Mouse (Mus musculus): ENCODE measurements around the gene Lcmt1. TPM values are rescaled to one million over a fixed set of nuclear protein-coding genes. Genes with fewer than 3 reads are reported as not detected.

The Lcmt1 gene
- polyA plus RNA-seq, 1 experiment from 2014 or later = 60.6 TPM

GRCm38 (mm10) chr7:123398828-123399227 is 29.2 kb downstream of the Lcmt1 start:
- H3K9ac ChIP-seq (ENCODE audit: low read length) = no peak overlapping the region
- H3K27me3 ChIP-seq (ENCODE audit: control insufficient read depth, insufficient read depth, low read length) = no peaks in the 10 kb centered on the region
- WGBS = 29% methylated on average over 7 of the region's 7 CpGs
- no peak overlapping the region for H3K4me2 ChIP-seq (ENCODE audit: low read depth, low read length, severe bottlenecking)
- H3K4me3 ChIP-seq (ENCODE audit: low read depth, low read length) = no peak overlapping the region
- no peaks in the 10 kb centered on the region for H3K9me3 ChIP-seq (ENCODE audit: control insufficient read depth, low read length)
- H3K27ac ChIP-seq (ENCODE audit: low read depth, low read length) = no peak overlapping the region
- DNase-seq (ENCODE audit: low spot score) (peak; percentile 67), ATAC-seq (replicated peaks; ENCODE audit: low FRiP score) (peak; percentile 44; the same call in 1 of the 2 replicates)
- H3K4me1 ChIP-seq (replicated peaks; ENCODE audit: control insufficient read depth, insufficient read depth, low read length) = no peaks in the 10 kb centered on the region
- H3K36me3 ChIP-seq (ENCODE audit: control insufficient read depth, insufficient read depth, low read length) = no peaks in the 10 kb centered on the region; the same call in 1 of the 2 replicates

DNA sequence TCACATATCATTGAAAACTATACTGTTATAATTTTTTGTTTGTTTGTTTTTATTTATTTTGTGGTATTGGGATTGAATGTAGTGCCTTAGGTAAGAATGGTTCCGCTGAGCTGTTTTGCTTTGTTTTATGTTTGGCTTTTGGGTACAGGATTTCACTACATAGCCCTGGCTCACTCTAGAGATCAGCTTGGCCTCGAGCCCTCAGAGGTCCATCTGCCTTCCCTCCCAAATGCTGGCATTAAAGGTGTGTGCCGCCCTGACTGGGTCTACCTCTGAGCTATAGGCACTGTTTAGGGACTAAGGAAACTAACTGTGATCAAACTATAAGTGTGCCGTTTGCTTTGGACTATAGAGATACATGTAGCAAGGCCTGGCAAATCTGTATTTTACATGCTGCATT is 29.7 kb downstream of the Lcmt1 start:
- no peak overlapping the region for H3K4me3 ChIP-seq (ENCODE audit: low read depth, low read length)
- no peaks in the 10 kb centered on the region; the same call in 1 of the 2 replicates for H3K36me3 ChIP-seq (ENCODE audit: control insufficient read depth, insufficient read depth, low read length)
- 87% methylated on average over 4 of the region's 4 CpGs for WGBS
- H3K27me3 ChIP-seq (ENCODE audit: control insufficient read depth, insufficient read depth, low read length) = no peaks in the 10 kb centered on the region
- no peak overlapping the region for H3K27ac ChIP-seq (ENCODE audit: low read depth, low read length)
- no peak overlapping the region for H3K9ac ChIP-seq (ENCODE audit: low read length)
- no peaks in the 10 kb centered on the region for H3K9me3 ChIP-seq (ENCODE audit: control insufficient read depth, low read length)
- H3K4me1 ChIP-seq (replicated peaks; ENCODE audit: control insufficient read depth, insufficient read depth, low read length) = no peaks in the 10 kb centered on the region
- H3K4me2 ChIP-seq (ENCODE audit: low read depth, low read length, severe bottlenecking) = no peak overlapping the region
- DNase-seq (ENCODE audit: low spot score) = no peak
- ATAC-seq (replicated peaks; ENCODE audit: low FRiP score) = no peak

GRCm38 (mm10) chr7:123401121-123401520 is 31.5 kb downstream of the Lcmt1 start:
- H3K27me3 ChIP-seq (ENCODE audit: control insufficient read depth, insufficient read depth, low read length) = no peaks in the 10 kb centered on the region
- no peak overlapping the region for H3K4me3 ChIP-seq (ENCODE audit: low read depth, low read length)
- H3K27ac ChIP-seq (ENCODE audit: low read depth, low read length) = no peak overlapping the region
- ATAC-seq (replicated peaks; ENCODE audit: low FRiP score) = no peak
- H3K4me2 ChIP-seq (ENCODE audit: low read depth, low read length, severe bottlenecking) = no peak overlapping the region
- 81% methylated on average over 3 of the region's 3 CpGs for WGBS
- no peaks in the 10 kb centered on the region for H3K4me1 ChIP-seq (replicated peaks; ENCODE audit: control insufficient read depth, insufficient read depth, low read length)
- H3K9me3 ChIP-seq (ENCODE audit: control insufficient read depth, low read length) = no peaks in the 10 kb centered on the region
- H3K36me3 ChIP-seq (ENCODE audit: control insufficient read depth, insufficient read depth, low read length) = no peaks in the 10 kb centered on the region; the same call in 1 of the 2 replicates
- DNase-seq (ENCODE audit: low spot score) = no peak
- H3K9ac ChIP-seq (ENCODE audit: low read length) = no peak overlapping the region

DNA sequence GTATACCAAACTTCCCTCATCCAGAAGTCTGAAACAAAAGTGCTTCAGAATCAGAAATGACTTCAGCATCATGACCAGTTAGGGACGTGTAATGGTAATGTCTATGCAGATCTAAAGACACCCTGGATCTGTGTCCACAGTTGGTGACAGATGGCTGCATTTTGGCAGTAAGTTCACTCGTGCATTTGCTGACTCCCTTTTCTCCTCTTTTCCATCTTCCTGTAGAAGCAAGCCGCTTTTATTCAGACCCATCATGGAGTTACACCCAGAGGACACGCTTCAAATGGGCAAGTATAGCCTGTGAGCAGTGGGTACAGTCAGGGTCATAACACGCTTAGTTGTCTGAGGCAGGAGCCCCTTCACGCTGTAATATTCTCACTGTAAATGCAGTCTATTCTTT is 34.6 kb downstream of the Lcmt1 start:
- Histone ChIP-seq H3K4me3 (ENCODE audit: low read depth, low read length) (no peak overlapping the region), H3K27me3 (ENCODE audit: control insufficient read depth, insufficient read depth, low read length) (no peaks in the 10 kb centered on the region), H3K36me3 (ENCODE audit: control insufficient read depth, insufficient read depth, low read length) (no peaks in the 10 kb centered on the region; the same call in 1 of the 2 replicates), H3K9ac (ENCODE audit: low read length) (no peak overlapping the region), H3K9me3 (ENCODE audit: control insufficient read depth, low read length) (no peaks in the 10 kb centered on the region), H3K4me2 (ENCODE audit: low read depth, low read length, severe bottlenecking) (no peak overlapping the region), H3K27ac (ENCODE audit: low read depth, low read length) (no peak overlapping the region), H3K4me1 (replicated peaks; ENCODE audit: control insufficient read depth, insufficient read depth, low read length) (no peaks in the 10 kb centered on the region)
- WGBS = 95% methylated on average over 6 of the region's 6 CpGs
- ATAC-seq (replicated peaks; ENCODE audit: low FRiP score) = no peak
- DNase-seq (ENCODE audit: low spot score) = no peak

DNA sequence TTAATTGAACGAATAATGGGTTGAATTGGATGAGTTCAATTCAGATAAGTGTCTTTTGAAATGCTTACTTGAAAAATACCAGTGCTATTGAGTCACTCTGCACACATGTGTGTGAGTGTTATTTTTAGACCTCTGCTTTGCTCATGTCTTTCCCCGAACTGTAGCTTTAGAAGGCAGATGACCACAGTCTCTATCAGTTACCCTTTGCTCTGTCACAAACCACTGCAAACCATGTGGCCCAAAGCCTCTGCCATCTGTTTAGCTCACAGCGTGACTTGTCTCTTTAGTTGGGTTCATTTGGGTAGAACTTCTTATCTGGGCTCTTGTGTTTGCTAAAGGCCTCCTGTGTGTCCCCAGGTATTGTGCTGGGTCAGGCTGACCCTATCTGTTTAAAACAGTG is 36.0 kb downstream of the Lcmt1 start:
- DNase-seq (ENCODE audit: low spot score) = no peak
- H3K4me3 ChIP-seq (ENCODE audit: low read depth, low read length) = no peak overlapping the region
- no peaks in the 10 kb centered on the region for H3K9me3 ChIP-seq (ENCODE audit: control insufficient read depth, low read length)
- H3K36me3 ChIP-seq (ENCODE audit: control insufficient read depth, insufficient read depth, low read length) = no peaks in the 10 kb centered on the region; the same call in 1 of the 2 replicates
- no peak overlapping the region for H3K27ac ChIP-seq (ENCODE audit: low read depth, low read length)
- H3K27me3 ChIP-seq (ENCODE audit: control insufficient read depth, insufficient read depth, low read length) = no peaks in the 10 kb centered on the region
- ATAC-seq (replicated peaks; ENCODE audit: low FRiP score) = no peak
- WGBS = 92% methylated on average over 3 of the region's 3 CpGs
- no peak overlapping the region for H3K9ac ChIP-seq (ENCODE audit: low read length)
- no peaks in the 10 kb centered on the region for H3K4me1 ChIP-seq (replicated peaks; ENCODE audit: control insufficient read depth, insufficient read depth, low read length)
- no peak overlapping the region for H3K4me2 ChIP-seq (ENCODE audit: low read depth, low read length, severe bottlenecking)

GRCm38 (mm10) chr7:123406988-123407387 is 37.4 kb downstream of the Lcmt1 start:
- no peak for DNase-seq (ENCODE audit: low spot score)
- H3K4me2 ChIP-seq (ENCODE audit: low read depth, low read length, severe bottlenecking) = no peak overlapping the region
- no peak for ATAC-seq (replicated peaks; ENCODE audit: low FRiP score)
- no peaks in the 10 kb centered on the region for H3K9me3 ChIP-seq (ENCODE audit: control insufficient read depth, low read length)
- no peak overlapping the region for H3K27ac ChIP-seq (ENCODE audit: low read depth, low read length)
- WGBS = 84% methylated on average over 4 of the region's 4 CpGs
- H3K9ac ChIP-seq (ENCODE audit: low read length) = no peak overlapping the region
- no peaks in the 10 kb centered on the region for H3K27me3 ChIP-seq (ENCODE audit: control insufficient read depth, insufficient read depth, low read length)
- H3K4me1 ChIP-seq (replicated peaks; ENCODE audit: control insufficient read depth, insufficient read depth, low read length) = no peaks in the 10 kb centered on the region
- no peak overlapping the region for H3K4me3 ChIP-seq (ENCODE audit: low read depth, low read length)
- no peaks in the 10 kb centered on the region; the same call in 1 of the 2 replicates for H3K36me3 ChIP-seq (ENCODE audit: control insufficient read depth, insufficient read depth, low read length)

GRCm38 (mm10) chr7:123410502-123410901 is 40.9 kb downstream of the Lcmt1 start:
- Histone ChIP-seq H3K4me3 (ENCODE audit: low read depth, low read length) (no peak overlapping the region), H3K27me3 (ENCODE audit: control insufficient read depth, insufficient read depth, low read length) (no peaks in the 10 kb centered on the region), H3K36me3 (ENCODE audit: control insufficient read depth, insufficient read depth, low read length) (no peaks in the 10 kb centered on the region; the same call in 1 of the 2 replicates), H3K9ac (ENCODE audit: low read length) (no peak overlapping the region), H3K4me1 (replicated peaks; ENCODE audit: control insufficient read depth, insufficient read depth, low read length) (no peaks in the 10 kb centered on the region), H3K9me3 (ENCODE audit: control insufficient read depth, low read length) (no peaks in the 10 kb centered on the region), H3K4me2 (ENCODE audit: low read depth, low read length, severe bottlenecking) (no peak overlapping the region), H3K27ac (ENCODE audit: low read depth, low read length) (no peak overlapping the region)
- no peak for ATAC-seq (replicated peaks; ENCODE audit: low FRiP score)
- WGBS = 88% methylated on average over 7 of the region's 7 CpGs
- DNase-seq (ENCODE audit: low spot score) = no peak

DNA sequence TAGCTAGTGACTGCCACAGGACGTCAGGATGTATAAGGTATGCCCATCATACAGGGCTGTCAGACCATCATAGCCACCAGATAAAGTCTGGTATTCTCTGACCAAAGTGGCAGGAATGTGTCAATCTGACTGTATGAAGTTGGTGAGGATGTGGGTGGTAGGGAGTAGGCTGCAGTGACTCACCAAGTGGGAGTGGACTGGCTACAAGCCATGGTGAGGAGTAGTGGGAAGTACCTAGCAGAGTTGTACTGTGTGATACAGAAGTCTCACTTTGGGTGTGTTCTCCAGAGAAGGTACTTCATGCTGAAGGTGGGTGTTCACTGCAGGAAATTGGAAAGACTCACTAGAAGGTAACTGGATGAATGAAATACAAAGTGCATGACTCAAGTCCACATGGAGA is 41.5 kb downstream of the Lcmt1 start:
- H3K9me3 ChIP-seq (ENCODE audit: control insufficient read depth, low read length) = no peaks in the 10 kb centered on the region
- H3K4me3 ChIP-seq (ENCODE audit: low read depth, low read length) = no peak overlapping the region
- H3K27ac ChIP-seq (ENCODE audit: low read depth, low read length) = no peak overlapping the region
- H3K36me3 ChIP-seq (ENCODE audit: control insufficient read depth, insufficient read depth, low read length) = no peaks in the 10 kb centered on the region
- no peak overlapping the region for H3K4me2 ChIP-seq (ENCODE audit: low read depth, low read length, severe bottlenecking)
- no peak overlapping the region for H3K9ac ChIP-seq (ENCODE audit: low read length)
- no peaks in the 10 kb centered on the region for H3K27me3 ChIP-seq (ENCODE audit: control insufficient read depth, insufficient read depth, low read length)
- ATAC-seq (replicated peaks; ENCODE audit: low FRiP score) (no peak), DNase-seq (ENCODE audit: low spot score) (no peak)
- no peaks in the 10 kb centered on the region for H3K4me1 ChIP-seq (replicated peaks; ENCODE audit: control insufficient read depth, insufficient read depth, low read length)
- 88% methylated on average over 1 of the region's 1 CpGs for WGBS

- Histone ChIP-seq H3K36me3 (ENCODE audit: control insufficient read depth, insufficient read depth, low read length) (no peaks in the 10 kb centered on the region), H3K9ac (ENCODE audit: low read length) (no peak overlapping the region), H3K9me3 (ENCODE audit: control insufficient read depth, low read length) (no peaks in the 10 kb centered on the region), H3K27ac (ENCODE audit: low read depth, low read length) (no peak overlapping the region), H3K27me3 (ENCODE audit: control insufficient read depth, insufficient read depth, low read length) (no peaks in the 10 kb centered on the region), H3K4me3 (ENCODE audit: low read depth, low read length) (no peak overlapping the region), H3K4me2 (ENCODE audit: low read depth, low read length, severe bottlenecking) (no peak overlapping the region), H3K4me1 (replicated peaks; ENCODE audit: control insufficient read depth, insufficient read depth, low read length) (no peaks in the 10 kb centered on the region)
- ATAC-seq (replicated peaks; ENCODE audit: low FRiP score) (no peak), DNase-seq (ENCODE audit: low spot score) (no peak)
- 92% methylated on average over 3 of the region's 3 CpGs for WGBS
Measured at GRCm38 (mm10) chr7:123412143-123412542, 42.6 kb downstream of the Lcmt1 start.

All from forebrain, embryonic 11.5 days (tissue).